Mouse (Mus musculus) erythroblast, embryonic 14.5 days (primary cell): Measurements from ENCODE around the gene Ispd. TPM values are rescaled to one million over a fixed set of nuclear protein-coding genes. Genes with fewer than 3 reads are reported as not detected.

Experiments
- H3K27me3 ChIP-seq: 2 replicates; pipeline ENCODE4 v1.6.1; 2012; ENCODE audit warnings: inconsistent platforms; ENCODE audit not compliant: control insufficient read depth
- H3K36me3 ChIP-seq: 2 replicates; pipeline ENCODE4 v1.6.1; 2012; ENCODE audit warnings: mild to moderate bottlenecking, inconsistent platforms; ENCODE audit not compliant: control insufficient read depth
- H3K4me1 ChIP-seq: 2 replicates; pipeline ENCODE4 v1.6.1; 2012; ENCODE audit warnings: inconsistent platforms; ENCODE audit not compliant: control insufficient read depth
- H3K4me3 ChIP-seq: replicated peaks from 2 replicates; pipeline ENCODE3; 2012; ENCODE audit warnings: moderate library complexity, mild to moderate bottlenecking, inconsistent platforms
- H3K9me3 ChIP-seq: 2 replicates; pipeline ENCODE4 v1.6.1; 2012; ENCODE audit warnings: low read length, inconsistent platforms, mixed read lengths; ENCODE audit not compliant: control insufficient read depth
- GATA1 ChIP-seq: IDR thresholded peaks from 2 replicates; pipeline ENCODE4 v1.6.1; 2012; ENCODE audit warnings: low read length, inconsistent platforms, mixed read lengths
- TAL1 ChIP-seq: IDR thresholded peaks from 3 replicates; pipeline ENCODE4 v1.6.1; 2012; ENCODE audit warnings: low read length, inconsistent platforms, mixed read lengths
- polyA plus RNA-seq: library from polyadenylated mRNA; stranded (reverse); fragments of >175 nt; gene quantifications from 2 replicates; pipeline ENCODE4 v1.2.3, GENCODE M21; 2012

Ispd gene
- polyA plus RNA-seq, 1 experiment, result not detected

- Histone ChIP-seq H3K9me3 (peaks cover 2% of the 10 kb centered on the region; the same call in 1 of the 2 replicates), H3K36me3 (no peaks in the 10 kb centered on the region), H3K4me3 (no peak overlapping the region), H3K4me1 (no peaks in the 10 kb centered on the region), H3K27me3 (no peaks in the 10 kb centered on the region)
- TF ChIP-seq GATA1 (no peak), TAL1 (no peak)
These were observed 216.4 kb downstream of the Ispd start for GRCm38 (mm10) chr12:36597539-36598250.

- no peaks in the 10 kb centered on the region for H3K27me3 ChIP-seq
- no peaks in the 10 kb centered on the region for H3K4me1 ChIP-seq
- H3K36me3 ChIP-seq, result no peaks in the 10 kb centered on the region
- TF ChIP-seq TAL1, result no peak
- TF ChIP-seq GATA1, result no peak
- no peak overlapping the region for H3K4me3 ChIP-seq
- H3K9me3 ChIP-seq, result no peaks in the 10 kb centered on the region
These were observed 240.9 kb downstream of the Ispd start for GRCm38 (mm10) chr12:36621960-36622736.

GRCm38 (mm10) chr12:36627204-36627603 lies 246.0 kb downstream of the Ispd start:
- TF ChIP-seq GATA1 (no peak), TAL1 (no peak)
- Histone ChIP-seq H3K4me3 (no peak overlapping the region), H3K4me1 (no peaks in the 10 kb centered on the region), H3K9me3 (no peaks in the 10 kb centered on the region), H3K27me3 (no peaks in the 10 kb centered on the region), H3K36me3 (no peaks in the 10 kb centered on the region)

GRCm38 (mm10) chr12:36632427-36632826 lies 251.2 kb downstream of the Ispd start:
- Histone ChIP-seq H3K27me3 (no peaks in the 10 kb centered on the region), H3K9me3 (no peaks in the 10 kb centered on the region)
- TF ChIP-seq TAL1 (no peak), GATA1 (no peak)

GRCm38 (mm10) chr12:36647514-36647913 lies 266.3 kb downstream of the Ispd start:
- H3K27me3 ChIP-seq, result no peaks in the 10 kb centered on the region
- no peak for TF ChIP-seq TAL1
- TF ChIP-seq GATA1, result no peak
- no peak overlapping the region for H3K4me3 ChIP-seq
- no peaks in the 10 kb centered on the region for H3K4me1 ChIP-seq
- H3K36me3 ChIP-seq, result no peaks in the 10 kb centered on the region
- no peaks in the 10 kb centered on the region for H3K9me3 ChIP-seq

More at GRCm38 (mm10) chr12:36632427-36632826, 251.2 kb downstream of the Ispd start:
- H3K4me1 ChIP-seq, result no peaks in the 10 kb centered on the region
- H3K4me3 ChIP-seq, result no peak overlapping the region
- no peaks in the 10 kb centered on the region for H3K36me3 ChIP-seq

- H3K4me1 ChIP-seq, result no peaks in the 10 kb centered on the region
- TF ChIP-seq TAL1, result no peak
- TF ChIP-seq GATA1, result no peak
- H3K36me3 ChIP-seq, result no peaks in the 10 kb centered on the region
- no peaks in the 10 kb centered on the region for H3K27me3 ChIP-seq
- H3K9me3 ChIP-seq, result no peaks in the 10 kb centered on the region
- no peak overlapping the region for H3K4me3 ChIP-seq
These were observed 281.2 kb downstream of the Ispd start for GRCm38 (mm10) chr12:36662496-36662895.

GRCm38 (mm10) chr12:36664783-36665182 lies 283.5 kb downstream of the Ispd start:
- H3K27me3 ChIP-seq, result no peaks in the 10 kb centered on the region
- no peaks in the 10 kb centered on the region for H3K36me3 ChIP-seq
- no peak for TF ChIP-seq GATA1
- no peak for TF ChIP-seq TAL1
- H3K4me3 ChIP-seq, result no peak overlapping the region
- H3K4me1 ChIP-seq, result no peaks in the 10 kb centered on the region
- H3K9me3 ChIP-seq, result no peaks in the 10 kb centered on the region

GRCm38 (mm10) chr12:36666771-36667170 lies 285.5 kb downstream of the Ispd start:
- no peaks in the 10 kb centered on the region for H3K9me3 ChIP-seq
- no peak for TF ChIP-seq TAL1
- no peak for TF ChIP-seq GATA1
- H3K4me3 ChIP-seq, result no peak overlapping the region
- H3K36me3 ChIP-seq, result no peaks in the 10 kb centered on the region
- no peaks in the 10 kb centered on the region for H3K4me1 ChIP-seq
- no peaks in the 10 kb centered on the region for H3K27me3 ChIP-seq

GRCm38 (mm10) chr12:36670164-36670908 lies 289.1 kb downstream of the Ispd start:
- no peaks in the 10 kb centered on the region for H3K4me1 ChIP-seq
- H3K9me3 ChIP-seq, result no peaks in the 10 kb centered on the region
- TF ChIP-seq TAL1 (no peak), GATA1 (no peak)
- H3K27me3 ChIP-seq, result no peaks in the 10 kb centered on the region
- H3K4me3 ChIP-seq, result no peak overlapping the region
- no peaks in the 10 kb centered on the region for H3K36me3 ChIP-seq
